Mouse (Mus musculus) G1E (cell line): Measurements from ENCODE around the gene Olfr531.

Experiments
- CTCF ChIP-seq: IDR thresholded peaks from 2 replicates; pipeline ENCODE4 v1.5.1; 2012; ENCODE audit warnings: low read depth, low read length, inconsistent platforms, mixed read lengths
- GATA1 ChIP-seq: IDR thresholded peaks from 2 replicates; pipeline ENCODE4 v1.6.1; 2012; ENCODE audit warnings: borderline replicate concordance, low read length, inconsistent platforms, mixed read lengths
- POLR2AphosphoS5 ChIP-seq: IDR thresholded peaks from 2 replicates; pipeline ENCODE4 v1.6.1; 2012; ENCODE audit warnings: low read depth, low read length, inconsistent platforms; ENCODE audit not compliant: insufficient replicate concordance
- TAL1 ChIP-seq: conservative IDR thresholded peaks from 2 replicates; pipeline ENCODE4 v1.6.1; 2012; ENCODE audit warnings: low read depth, low read length, inconsistent platforms, mixed read lengths

- no peak for TF ChIP-seq CTCF
- TF ChIP-seq GATA1: no peak
- TF ChIP-seq TAL1: no peak
- TF ChIP-seq POLR2AphosphoS5: no peak
Measured at GRCm38 (mm10) chr7:140421539-140421938, 18.8 kb upstream of the Olfr531 start, which contains the start of gene Olfr532.
